Mouse (Mus musculus) cerebellum, postnatal 10 days (tissue): Measurements from ENCODE around the gene Glo1.

Source experiments
- DNase-seq, 2 experiments: peaks; one replicate each; pipeline ENCODE4 v3.0.0; 2021; ENCODE audit warnings: mixed read lengths in 2 of 2

Gene Glo1

GRCm38 (mm10) chr17:30576946-30577345 is 49.7 kb downstream of the Glo1 start:
- peak; percentile 32 to 59 for DNase-seq

GRCm38 (mm10) chr17:30575941-30576773 is 50.5 kb downstream of the Glo1 start, which contains the start of gene Btbd9:
TSS of gene Btbd9 (minus strand) at chr17:30576488.
- peak; percentile 97 to 98 for DNase-seq

GRCm38 (mm10) chr17:30575121-30575904 is 51.4 kb downstream of the Glo1 start:
- peak in 1 of 2 experiments; percentile 71 for DNase-seq

GRCm38 (mm10) chr17:30574783-30575075 is 51.9 kb downstream of the Glo1 start:
- DNase-seq: no peak

GRCm38 (mm10) chr17:30573990-30574782 is 52.5 kb downstream of the Glo1 start:
- DNase-seq: peak in 1 of 2 experiments; percentile 29

- no peak for DNase-seq
Observed at GRCm38 (mm10) chr17:30570971-30571370, 55.7 kb downstream of the Glo1 start.

- no peak for DNase-seq
Observed at GRCm38 (mm10) chr17:30570173-30570572, 56.5 kb downstream of the Glo1 start.

GRCm38 (mm10) chr17:30568473-30568872 is 58.2 kb downstream of the Glo1 start:
- no peak for DNase-seq

GRCm38 (mm10) chr17:30564971-30565370 is 61.7 kb downstream of the Glo1 start:
- DNase-seq: no peak

GRCm38 (mm10) chr17:30564407-30564806 is 62.3 kb downstream of the Glo1 start:
- no peak for DNase-seq

GRCm38 (mm10) chr17:30563484-30564075 is 63.1 kb downstream of the Glo1 start:
- DNase-seq: no peak

- peak; percentile 27 to 47 for DNase-seq
Observed at GRCm38 (mm10) chr17:30562770-30563169, 63.9 kb downstream of the Glo1 start.

GRCm38 (mm10) chr17:30559536-30559935 is 67.1 kb downstream of the Glo1 start:
- peak; percentile 73 to 74 for DNase-seq

- DNase-seq: no peak
Observed at GRCm38 (mm10) chr17:30558623-30559022, 68.0 kb downstream of the Glo1 start.

- DNase-seq: no peak
Observed at GRCm38 (mm10) chr17:30556512-30556911, 70.2 kb downstream of the Glo1 start.

- DNase-seq: no peak
Observed at GRCm38 (mm10) chr17:30553027-30553937, 73.4 kb downstream of the Glo1 start.

GRCm38 (mm10) chr17:30550774-30551107 is 75.9 kb downstream of the Glo1 start:
- DNase-seq: no peak

- DNase-seq: no peak
Observed at GRCm38 (mm10) chr17:30549899-30550773, 76.5 kb downstream of the Glo1 start.

- peak; percentile 78 to 86 for DNase-seq
Observed at GRCm38 (mm10) chr17:30539098-30539497, 87.6 kb downstream of the Glo1 start.

GRCm38 (mm10) chr17:30536651-30537050 is 90.0 kb downstream of the Glo1 start:
- DNase-seq: no peak
